Mouse (Mus musculus) E14TG2a.4 (cell line): ENCODE data around the gene Sash1.

ENCODE experiments used
- CTCF ChIP-seq: conservative IDR thresholded peaks from 2 replicates; pipeline ENCODE4 v1.5.1; 2014; ENCODE audit warnings: low read length
- NANOG ChIP-seq: IDR thresholded peaks from 2 replicates; pipeline ENCODE4 v1.6.1; 2014; ENCODE audit warnings: borderline replicate concordance, low read length, mixed read lengths
- POU5F1 ChIP-seq: IDR thresholded peaks from 2 replicates; pipeline ENCODE4 v1.6.1; 2014; ENCODE audit warnings: low read length, borderline replicate concordance

GRCm38 (mm10) chr10:8785451-8786145 is 100.3 kb downstream of the Sash1 start:
- TF ChIP-seq NANOG: no peak
- TF ChIP-seq CTCF: no peak
- TF ChIP-seq POU5F1: no peak
